Mouse (Mus musculus): ENCODE data around the gene Plod1. TPM values are rescaled to one million over a fixed set of nuclear protein-coding genes. Genes with fewer than 3 reads are reported as not detected.

Plod1 gene
- total and polyA plus RNA-seq, 3 experiments = 7.2 to 20.8 TPM; not detected in 1

GRCm38 (mm10) chr4:147904313-147905089 is 32.1 kb downstream of the Plod1 start, which contains the start of gene Mfn2:
TSS of gene Mfn2 (minus strand) at chr4:147904704.
- DNase-seq (ENCODE audit: low read depth, low spot score) = peak; percentile 95
- H3K27ac ChIP-seq (ENCODE audit: control insufficient read depth, low read depth, low read length) = peak within 1 kb of the TSS; percentile 93
- H3K4me1 ChIP-seq (ENCODE audit: control insufficient read depth in 1 of 2, insufficient read depth in 2 of 2, low read length in 2 of 2) = peaks cover 0 to 22% of the 10 kb centered on the region in 2 experiments
- H3K36me3 ChIP-seq (ENCODE audit: control insufficient read depth in 1 of 2, insufficient read depth in 2 of 2, low read length in 2 of 2) = peaks cover 0 to 12% of the 10 kb centered on the region in 2 experiments; a peak in 3 of 4 replicates
- no peaks in the 10 kb centered on the region for H3K27me3 ChIP-seq (ENCODE audit: control insufficient read depth in 1 of 2, insufficient read depth in 2 of 2, low read length in 2 of 2)
- peak within 1 kb of the TSS; percentile 98 for H3K9ac ChIP-seq (ENCODE audit: control insufficient read depth, low read depth, low read length, poor library complexity, severe bottlenecking)
- H3K4me3 ChIP-seq (ENCODE audit: control insufficient read depth in 1 of 2, insufficient read depth in 1 of 2, low read depth in 2 of 2, low read length in 2 of 2) = peak within 1 kb of the TSS; percentile 99 to 100
- peaks cover 19% of the 10 kb centered on the region for H3K79me2 ChIP-seq (ENCODE audit: control insufficient read depth, insufficient read depth, low read length, poor library complexity)
- no peaks in the 10 kb centered on the region for H3K9me3 ChIP-seq (replicated peaks; ENCODE audit: insufficient read depth, low read length)
- TF ChIP-seq CTCF (IDR thresholded peaks at IDR 0.05 in 2 of 3, conservative IDR thresholded peaks at IDR 0.05 in 1 of 3; ENCODE audit: control insufficient read depth in 1 of 3, insufficient read depth in 1 of 3, low read depth in 2 of 3, low read length in 3 of 3, poor library complexity in 1 of 3, severe bottlenecking in 1 of 3) (no peak), TBP (IDR thresholded peaks at IDR 0.05; ENCODE audit: low read depth, low read length) (no peak), USF1 (IDR thresholded peaks at IDR 0.05; ENCODE audit: low read depth, low read length) (peak; percentile 48; the same call in 1 of the 2 replicates), MXI1 (IDR thresholded peaks at IDR 0.05; ENCODE audit: low read depth, low read length) (peak; percentile 90), USF2 (IDR thresholded peaks at IDR 0.05; ENCODE audit: borderline replicate concordance in 1 of 2, insufficient read depth in 1 of 2, low read depth in 1 of 2, low read length in 2 of 2) (no peak), RAD21 (IDR thresholded peaks at IDR 0.05; ENCODE audit: low read depth, low read length) (no peak), POLR2AphosphoS2 (IDR thresholded peaks at IDR 0.05; ENCODE audit: low read length) (no peak), GABPA (IDR thresholded peaks at IDR 0.05; ENCODE audit: low read depth, low read length) (no peak), BHLHE40 (IDR thresholded peaks at IDR 0.05; ENCODE audit: borderline replicate concordance, low read depth, low read length) (peak; percentile 30; the same call in 1 of the 2 replicates), ZNF384 (IDR thresholded peaks at IDR 0.05; ENCODE audit: low read depth, low read length) (no peak), MYC (IDR thresholded peaks at IDR 0.05; ENCODE audit: low read depth, low read length) (no peak), CHD2 (IDR thresholded peaks at IDR 0.05; ENCODE audit: low read length) (peak; percentile 36), MYB (IDR thresholded peaks at IDR 0.05; ENCODE audit: low read depth, low read length) (no peak), ZKSCAN1 (IDR thresholded peaks at IDR 0.05; ENCODE audit: low read depth, low read length) (no peak), NRF1 (IDR thresholded peaks at IDR 0.05; ENCODE audit: insufficient read depth, low read depth, low read length, poor library complexity, severe bottlenecking) (no peak), TAL1 (IDR thresholded peaks at IDR 0.05; ENCODE audit: low read length) (no peak), NELFE (IDR thresholded peaks at IDR 0.05; ENCODE audit: low read depth, low read length) (peak; percentile 57), JUND (IDR thresholded peaks at IDR 0.05; ENCODE audit: low read depth, low read length) (no peak), CHD1 (IDR thresholded peaks at IDR 0.05; ENCODE audit: low read depth, low read length) (no peak), ZMIZ1 (IDR thresholded peaks at IDR 0.05; ENCODE audit: low read depth, low read length) (no peak), POLR2AphosphoS5 (IDR thresholded peaks at IDR 0.05; ENCODE audit: borderline replicate concordance, low read depth, low read length) (no peak), ETS1 (IDR thresholded peaks at IDR 0.05; ENCODE audit: low read depth, low read length) (no peak), MAX (IDR thresholded peaks at IDR 0.05; ENCODE audit: low read length) (no peak; the same call in none of the 2 replicates), EP300 (IDR thresholded peaks at IDR 0.05; ENCODE audit: low read depth in 1 of 2, low read length in 2 of 2) (no peak), MAFK (IDR thresholded peaks at IDR 0.05; ENCODE audit: borderline replicate concordance, low read depth, low read length) (no peak), UBTF (IDR thresholded peaks at IDR 0.05; ENCODE audit: borderline replicate concordance, insufficient read depth, low read depth, low read length) (no peak), ELF1 (IDR thresholded peaks at IDR 0.05; ENCODE audit: low read depth, low read length) (0 out of 2 replicates have a peak, but pooled peaks have one; percentile 17), POLR2A (IDR thresholded peaks at IDR 0.05; ENCODE audit: control insufficient read depth in 1 of 2, insufficient read depth in 1 of 2, low read depth in 1 of 2, low read length in 2 of 2, poor library complexity in 1 of 2) (peak; percentile 59 to 74; a peak in 3 of 4 replicates), GATA1 (IDR thresholded peaks at IDR 0.05; ENCODE audit: low read depth, low read length) (no peak), ZC3H11A (IDR thresholded peaks at IDR 0.05; ENCODE audit: low read depth, low read length) (no peak), E2F4 (IDR thresholded peaks at IDR 0.05; ENCODE audit: borderline replicate concordance, low read depth, low read length) (no peak), RCOR1 (IDR thresholded peaks at IDR 0.05; ENCODE audit: low read depth, low read length) (no peak), SMC3 (IDR thresholded peaks at IDR 0.05; ENCODE audit: low read depth, low read length) (no peak), MEF2A (IDR thresholded peaks at IDR 0.05; ENCODE audit: extremely low read depth, insufficient replicate concordance, low read depth, low read length, poor library complexity, severe bottlenecking) (no peak), KAT2A (conservative IDR thresholded peaks at IDR 0.05; ENCODE audit: low read depth, low read length) (peak; percentile 92), HCFC1 (IDR thresholded peaks at IDR 0.05; ENCODE audit: low read depth, low read length) (peak; percentile 98)

All from MEL (cell line).